Mouse (Mus musculus) frontal cortex, adult 2 months (tissue): ENCODE results near the gene Atxn7l1. TPM values are rescaled to one million over a fixed set of nuclear protein-coding genes. Genes with fewer than 3 reads are reported as not detected.
"Not testable (repeated sequence)": the region's sequence is repeated elsewhere in the genome, so short reads cannot be mapped to it uniquely, and the experiment has no call there.

Source experiments
- DNase-seq, 2 experiments: peaks; one replicate each; pipeline ENCODE4 v3.0.0; 2022; ENCODE audit warnings: low spot score in 1 of 2; ENCODE audit errors: extremely low spot score in 1 of 2
- polyA plus RNA-seq: library from polyadenylated mRNA; depleted of rRNA; stranded (reverse); fragments of >200 nt; gene quantifications from 2 replicates; pipeline ENCODE4 v1.2.3, GENCODE M21; 2012

Atxn7l1 gene
- polyA plus RNA-seq, 1 experiment, result 37.0 TPM

- no peak for DNase-seq
These were observed 2.2 kb downstream of the Atxn7l1 start for GRCm38 (mm10) chr12:33149544-33150190.

DNA sequence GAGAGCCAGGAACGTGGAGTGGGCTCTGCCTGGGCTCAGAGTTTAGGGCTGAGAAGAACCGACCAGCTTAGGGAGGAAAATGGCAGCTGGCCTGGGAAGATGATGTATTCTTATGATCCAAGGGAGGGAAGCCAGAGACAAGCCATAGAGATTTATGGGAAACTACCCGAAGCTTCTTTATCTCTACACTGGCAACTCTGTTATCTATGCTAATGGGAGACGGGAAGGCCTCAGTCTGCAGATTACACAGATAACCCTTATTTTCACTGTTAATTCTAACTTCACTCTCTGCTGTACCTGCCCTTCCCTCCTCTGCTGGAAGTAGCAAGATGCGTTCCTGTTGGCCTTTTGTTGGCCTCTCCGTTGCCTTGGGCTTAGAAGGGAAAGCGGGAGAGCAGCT, 5.6 kb downstream of the Atxn7l1 start:
- DNase-seq, result no peak

DNA sequence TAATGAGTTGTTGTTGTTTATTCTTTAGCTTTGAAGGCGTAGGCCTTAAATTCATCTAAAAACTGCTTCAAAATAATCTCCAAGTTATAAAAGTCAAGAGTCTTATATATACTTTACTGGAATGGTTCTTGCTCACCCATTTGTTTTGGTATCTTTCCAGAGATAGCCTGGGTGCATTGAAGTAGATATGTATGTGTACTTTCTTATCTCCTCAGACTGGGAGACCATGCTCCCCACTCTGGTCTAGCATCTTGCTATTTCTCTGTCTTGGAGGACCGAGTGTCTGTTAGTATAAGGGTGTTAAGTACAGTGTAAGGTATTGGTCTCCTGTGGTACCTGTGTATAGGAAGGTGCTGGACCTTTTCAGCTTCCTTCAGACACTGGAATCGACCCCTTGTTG, 6.4 kb downstream of the Atxn7l1 start:
- DNase-seq, result no peak

DNA sequence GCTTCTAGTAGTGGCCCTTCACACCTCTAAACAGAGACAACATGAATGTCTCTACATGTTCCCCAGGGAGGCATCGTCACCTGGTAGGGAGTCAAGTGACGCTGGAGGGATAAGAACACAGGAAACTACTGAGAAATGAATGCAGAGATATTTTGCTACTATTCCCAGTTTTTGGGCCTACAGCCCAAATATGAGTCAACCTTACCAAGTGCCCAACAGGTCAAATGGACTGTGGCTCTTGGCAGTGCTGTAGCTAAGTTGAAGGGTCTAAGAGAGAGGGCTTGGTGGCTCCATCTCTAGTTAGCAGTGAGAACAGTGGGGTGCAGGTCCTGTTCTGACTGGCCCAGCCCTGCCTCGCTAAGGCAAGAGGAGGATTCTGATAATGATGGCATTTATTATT, 7.2 kb downstream of the Atxn7l1 start:
- DNase-seq, result no peak

GRCm38 (mm10) chr12:33156334-33157018, 9.0 kb downstream of the Atxn7l1 start:
- DNase-seq, result no peak

DNA sequence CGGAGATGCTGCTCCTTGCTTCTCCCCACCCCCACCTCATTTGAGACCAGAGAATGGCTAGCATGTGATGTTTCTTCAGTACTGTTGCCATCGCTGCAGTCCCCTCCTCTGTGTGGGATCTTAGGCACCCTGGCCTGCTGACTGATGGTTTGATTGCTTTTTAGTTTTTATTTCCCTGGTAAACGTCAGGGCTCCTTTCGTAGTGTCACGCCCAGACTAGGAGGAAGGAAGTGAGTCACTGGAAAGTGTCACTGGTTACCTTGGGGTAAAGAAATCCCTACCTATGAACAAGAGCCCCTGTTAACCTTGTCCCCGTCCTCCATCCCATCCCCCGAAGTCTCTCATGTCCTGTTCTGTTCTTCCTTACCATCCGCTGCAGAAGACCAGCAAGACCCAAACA, 10.8 kb downstream of the Atxn7l1 start:
- no peak for DNase-seq

GRCm38 (mm10) chr12:33160406-33160805, 12.9 kb downstream of the Atxn7l1 start:
- DNase-seq, result no peak

GRCm38 (mm10) chr12:33162541-33162940, 15.0 kb downstream of the Atxn7l1 start:
- DNase-seq, result no peak

GRCm38 (mm10) chr12:33164019-33164418, 16.5 kb downstream of the Atxn7l1 start:
- DNase-seq, result not testable (repeated sequence)

DNA sequence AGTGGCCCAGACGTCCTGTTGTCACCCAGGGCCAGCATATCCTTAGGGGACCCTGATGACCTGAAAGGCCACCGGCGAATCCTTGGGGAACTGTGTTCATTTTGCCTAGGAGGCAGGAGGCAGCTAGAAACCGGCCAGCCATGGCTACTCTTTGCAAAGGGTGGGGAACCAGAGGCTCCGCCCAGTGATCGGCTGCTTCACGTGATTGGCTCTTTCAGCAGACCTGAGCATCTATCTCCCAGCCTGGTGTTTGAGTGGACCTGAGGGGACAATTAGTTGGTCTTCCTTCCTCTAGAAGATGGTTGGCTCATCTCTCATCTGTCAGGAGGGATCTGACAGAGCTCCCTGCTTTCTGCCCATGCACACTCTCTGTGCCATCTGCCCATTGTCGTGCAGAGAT, 19.2 kb downstream of the Atxn7l1 start:
- no peak for DNase-seq

DNA sequence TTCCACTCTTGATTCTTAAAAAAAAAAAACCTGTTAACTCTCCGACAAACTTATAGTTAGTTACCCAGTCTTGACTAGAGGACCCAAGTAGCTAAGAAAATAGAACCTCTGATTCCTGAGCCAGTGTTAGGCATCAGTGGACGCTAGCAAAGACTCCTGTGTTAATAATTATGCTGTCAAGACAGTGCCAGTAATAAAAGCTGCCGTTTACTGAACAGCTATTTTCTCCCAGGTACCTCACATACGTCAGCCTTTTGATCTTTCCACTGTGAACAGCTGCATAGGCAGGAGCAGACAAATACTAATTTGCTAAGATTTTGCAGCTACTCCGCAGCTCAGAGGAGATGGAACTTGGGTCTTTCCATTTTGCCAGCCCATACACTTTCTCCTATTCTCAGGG, 20.1 kb downstream of the Atxn7l1 start:
- no peak for DNase-seq

GRCm38 (mm10) chr12:33168491-33168890, 21.0 kb downstream of the Atxn7l1 start:
- no peak for DNase-seq

DNA sequence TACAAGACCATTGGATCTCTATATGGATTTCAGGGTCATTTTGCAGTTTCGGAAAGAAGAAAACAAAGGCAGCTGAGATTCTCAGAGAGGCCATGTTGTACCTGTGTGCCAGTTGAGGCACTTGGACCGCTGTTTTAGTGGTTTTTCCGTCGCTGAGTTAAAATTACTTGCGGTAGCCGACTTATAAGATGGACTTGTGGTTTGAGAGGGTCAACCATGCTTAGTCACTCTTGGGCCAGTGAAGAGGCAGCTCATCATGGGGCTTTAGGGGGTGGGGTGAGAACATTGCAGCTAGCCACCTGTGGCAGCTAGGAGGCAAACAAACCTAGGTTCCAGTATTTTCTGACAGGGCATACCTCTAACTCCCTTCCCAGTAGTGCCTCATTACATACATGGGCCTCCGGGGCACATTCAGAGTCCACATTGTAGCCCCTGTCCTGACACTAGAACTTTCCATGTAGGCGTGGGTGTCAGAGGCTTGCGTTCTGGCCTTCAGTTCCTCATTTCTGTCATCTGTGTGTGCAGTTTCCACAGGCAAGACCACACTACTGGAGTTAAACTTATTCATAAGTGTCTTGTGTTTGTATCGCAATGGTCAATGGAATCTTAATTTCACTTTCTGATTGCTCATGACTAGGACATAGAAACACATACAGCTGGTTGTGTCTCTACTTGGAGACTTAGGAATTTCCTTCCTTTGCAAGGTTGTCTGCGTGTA, 22.4 kb downstream of the Atxn7l1 start:
- DNase-seq, result no peak

GRCm38 (mm10) chr12:33170822-33171221, 23.3 kb downstream of the Atxn7l1 start:
- no peak for DNase-seq

- DNase-seq, result no peak
These were observed 25.4 kb downstream of the Atxn7l1 start for GRCm38 (mm10) chr12:33172926-33173325.

- DNase-seq, result no peak
These were observed 26.2 kb downstream of the Atxn7l1 start for GRCm38 (mm10) chr12:33173720-33174141.

- no peak for DNase-seq
These were observed 26.7 kb downstream of the Atxn7l1 start for GRCm38 (mm10) chr12:33174171-33174570.

DNA sequence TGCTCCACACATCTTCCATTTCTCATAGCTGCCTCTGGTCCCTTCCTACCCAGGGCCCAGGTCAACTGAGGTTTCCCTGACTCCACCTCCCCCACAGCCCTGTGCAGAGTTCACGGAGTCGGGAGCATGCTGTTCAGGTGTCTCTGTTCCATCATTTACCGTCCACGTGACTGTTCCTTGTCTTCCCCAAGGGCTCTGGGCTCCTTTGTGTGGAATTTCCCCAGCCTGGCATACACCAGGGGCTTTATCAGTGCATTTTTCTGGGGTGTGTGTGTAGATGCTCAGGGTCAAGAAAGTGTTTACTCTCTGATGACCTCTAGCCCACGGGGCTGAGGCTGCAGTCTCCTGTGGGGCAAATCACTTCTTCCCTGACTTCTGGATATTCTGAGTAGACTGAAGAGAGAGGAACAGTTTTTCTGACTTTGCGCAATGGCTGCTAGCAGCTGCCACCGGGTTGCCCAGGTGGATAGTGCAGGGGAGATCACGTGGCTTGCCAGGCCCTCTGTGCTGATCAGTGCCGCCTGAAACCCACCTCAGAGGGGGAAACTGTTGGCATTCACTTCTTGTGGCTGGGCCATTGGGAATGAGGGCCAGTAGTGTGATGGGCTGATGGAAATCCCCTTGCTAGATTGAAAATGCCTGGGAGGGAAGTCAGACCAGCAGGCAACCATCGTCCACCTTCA, 27.3 kb downstream of the Atxn7l1 start:
- no peak for DNase-seq

- peak in 1 of 2 experiments; percentile 22 for DNase-seq
These were observed 28.4 kb downstream of the Atxn7l1 start for GRCm38 (mm10) chr12:33175621-33176554.

- DNase-seq, result peak in 1 of 2 experiments; percentile 56
These were observed 29.0 kb downstream of the Atxn7l1 start for GRCm38 (mm10) chr12:33176555-33176900.
